Mouse (Mus musculus) ovary, postnatal 36 days (tissue): ENCODE data around the gene Il2.
A peak's percentile ranks its signal among the peaks of the same experiment; 100 is the strongest.

Experiments
- DNase-seq: peaks from one replicate; pipeline ENCODE4 v3.0.0; 2022; ENCODE audit warnings: low spot score, mixed read lengths

The Il2 gene

GRCm38 (mm10) chr3:37125655-37126054 is at the start of gene Il2:
Il2 (minus strand) TSS chr3:37125959.
- DNase-seq, result no peak

- DNase-seq, result no peak
These were observed 49.2 kb upstream of the Il2 start for GRCm38 (mm10) chr3:37174711-37175572.

- no peak for DNase-seq
These were observed 47.5 kb upstream of the Il2 start for GRCm38 (mm10) chr3:37173285-37173684.

- no peak for DNase-seq
These were observed 43.5 kb upstream of the Il2 start for GRCm38 (mm10) chr3:37169283-37169682.

- no peak for DNase-seq
These were observed 35.3 kb upstream of the Il2 start for GRCm38 (mm10) chr3:37161096-37161495.

GRCm38 (mm10) chr3:37158246-37158645 is 32.5 kb upstream of the Il2 start:
- DNase-seq, result no peak

- no peak for DNase-seq
These were observed 31.3 kb upstream of the Il2 start for GRCm38 (mm10) chr3:37157082-37157481.

GRCm38 (mm10) chr3:37154396-37154795 is 28.6 kb upstream of the Il2 start:
- DNase-seq, result no peak

- DNase-seq, result no peak
These were observed 27.2 kb upstream of the Il2 start for GRCm38 (mm10) chr3:37153004-37153403.

GRCm38 (mm10) chr3:37152274-37152673 is 26.5 kb upstream of the Il2 start:
- DNase-seq, result no peak

- no peak for DNase-seq
These were observed 21.1 kb upstream of the Il2 start for GRCm38 (mm10) chr3:37146810-37147209.

- DNase-seq, result no peak
These were observed 20.6 kb upstream of the Il2 start for GRCm38 (mm10) chr3:37146406-37146805.

- DNase-seq, result no peak
These were observed 19.2 kb upstream of the Il2 start for GRCm38 (mm10) chr3:37144979-37145378.

- no peak for DNase-seq
These were observed 16.1 kb upstream of the Il2 start for GRCm38 (mm10) chr3:37141827-37142226.

- no peak for DNase-seq
These were observed 14.6 kb upstream of the Il2 start for GRCm38 (mm10) chr3:37140168-37140906.

- no peak for DNase-seq
These were observed 13.4 kb upstream of the Il2 start for GRCm38 (mm10) chr3:37139192-37139591.

GRCm38 (mm10) chr3:37137231-37137630 is 11.5 kb upstream of the Il2 start:
- DNase-seq, result no peak

- DNase-seq, result no peak
These were observed 3.3 kb upstream of the Il2 start for GRCm38 (mm10) chr3:37129063-37129462.

GRCm38 (mm10) chr3:37128269-37128668 is 2.5 kb upstream of the Il2 start:
- DNase-seq, result no peak

GRCm38 (mm10) chr3:37126162-37126561 is 403 bp upstream of the Il2 start:
- no peak for DNase-seq

GRCm38 (mm10) chr3:37090721-37091120 is 35.0 kb downstream of the Il2 start:
- no peak for DNase-seq

- DNase-seq, result no peak
These were observed 40.9 kb downstream of the Il2 start for GRCm38 (mm10) chr3:37084860-37085259.

- peak; percentile 48 for DNase-seq
These were observed 52.5 kb downstream of the Il2 start for GRCm38 (mm10) chr3:37073211-37073610.
